Mouse (Mus musculus): Measurements from ENCODE around the gene Mpv17l. TPM values are rescaled to one million over a fixed set of nuclear protein-coding genes. Genes with fewer than 3 reads are reported as not detected.

Gene Mpv17l
- polyA plus RNA-seq, 1 experiment, result not detected

GRCm38 (mm10) chr16:13892850-13893249 is 10.1 kb upstream of the Mpv17l start:
- H3K4me1 ChIP-seq (ENCODE audit: control insufficient read depth), result peaks cover 14% of the 10 kb centered on the region
- no peaks in the 10 kb centered on the region for H3K27me3 ChIP-seq (ENCODE audit: control insufficient read depth)
- no peaks in the 10 kb centered on the region for H3K9me3 ChIP-seq (ENCODE audit: control insufficient read depth, low read length)
- TF ChIP-seq GATA1 (IDR thresholded peaks at IDR 0.05; ENCODE audit: low read length), result no peak
- H3K4me3 ChIP-seq (replicated peaks), result no peak overlapping the region
- no peaks in the 10 kb centered on the region for H3K36me3 ChIP-seq (ENCODE audit: control insufficient read depth)

- no peaks in the 10 kb centered on the region for H3K27me3 ChIP-seq (ENCODE audit: control insufficient read depth)
- H3K4me3 ChIP-seq (replicated peaks), result no peak overlapping the region
- H3K4me1 ChIP-seq (ENCODE audit: control insufficient read depth), result peaks cover 18% of the 10 kb centered on the region
- no peaks in the 10 kb centered on the region for H3K9me3 ChIP-seq (ENCODE audit: control insufficient read depth, low read length)
- no peak for TF ChIP-seq TAL1 (IDR thresholded peaks at IDR 0.05; ENCODE audit: low read length)
- TF ChIP-seq GATA1 (IDR thresholded peaks at IDR 0.05; ENCODE audit: low read length), result no peak
- no peaks in the 10 kb centered on the region for H3K36me3 ChIP-seq (ENCODE audit: control insufficient read depth)
Observed at GRCm38 (mm10) chr16:13894097-13894496, 8.9 kb upstream of the Mpv17l start.

- Histone ChIP-seq H3K4me1 (ENCODE audit: control insufficient read depth) (peaks cover 21% of the 10 kb centered on the region), H3K36me3 (ENCODE audit: control insufficient read depth) (no peaks in the 10 kb centered on the region), H3K4me3 (replicated peaks) (no peak overlapping the region), H3K27me3 (ENCODE audit: control insufficient read depth) (no peaks in the 10 kb centered on the region), H3K9me3 (ENCODE audit: control insufficient read depth, low read length) (no peaks in the 10 kb centered on the region)
- TF ChIP-seq GATA1 (IDR thresholded peaks at IDR 0.05; ENCODE audit: low read length) (no peak), TAL1 (IDR thresholded peaks at IDR 0.05; ENCODE audit: low read length) (no peak)
Observed at GRCm38 (mm10) chr16:13895740-13896139, 7.2 kb upstream of the Mpv17l start.

- no peaks in the 10 kb centered on the region for H3K9me3 ChIP-seq (ENCODE audit: control insufficient read depth, low read length)
- TF ChIP-seq GATA1 (IDR thresholded peaks at IDR 0.05; ENCODE audit: low read length), result no peak
- TF ChIP-seq TAL1 (IDR thresholded peaks at IDR 0.05; ENCODE audit: low read length), result no peak
- H3K36me3 ChIP-seq (ENCODE audit: control insufficient read depth), result no peaks in the 10 kb centered on the region
- no peak overlapping the region for H3K4me3 ChIP-seq (replicated peaks)
- H3K27me3 ChIP-seq (ENCODE audit: control insufficient read depth), result no peaks in the 10 kb centered on the region
- H3K4me1 ChIP-seq (ENCODE audit: control insufficient read depth), result peaks cover 23% of the 10 kb centered on the region
Observed at GRCm38 (mm10) chr16:13896357-13896756, 6.6 kb upstream of the Mpv17l start.

- H3K4me1 ChIP-seq (ENCODE audit: control insufficient read depth), result peaks cover 44% of the 10 kb centered on the region
- no peak for TF ChIP-seq GATA1 (IDR thresholded peaks at IDR 0.05; ENCODE audit: low read length)
- no peak for TF ChIP-seq TAL1 (IDR thresholded peaks at IDR 0.05; ENCODE audit: low read length)
- no peaks in the 10 kb centered on the region for H3K36me3 ChIP-seq (ENCODE audit: control insufficient read depth)
- H3K27me3 ChIP-seq (ENCODE audit: control insufficient read depth), result no peaks in the 10 kb centered on the region
- H3K9me3 ChIP-seq (ENCODE audit: control insufficient read depth, low read length), result no peaks in the 10 kb centered on the region
- H3K4me3 ChIP-seq (replicated peaks), result no peak overlapping the region
Observed at GRCm38 (mm10) chr16:13898981-13899380, 4.0 kb upstream of the Mpv17l start.

- H3K36me3 ChIP-seq (ENCODE audit: control insufficient read depth), result no peaks in the 10 kb centered on the region; the same call in 1 of the 2 replicates
- no peaks in the 10 kb centered on the region for H3K9me3 ChIP-seq (ENCODE audit: control insufficient read depth, low read length)
- TF ChIP-seq GATA1 (IDR thresholded peaks at IDR 0.05; ENCODE audit: low read length) (no peak), TAL1 (IDR thresholded peaks at IDR 0.05; ENCODE audit: low read length) (no peak)
- peaks cover 33% of the 10 kb centered on the region for H3K4me1 ChIP-seq (ENCODE audit: control insufficient read depth)
- no peaks in the 10 kb centered on the region for H3K27me3 ChIP-seq (ENCODE audit: control insufficient read depth)
- peak overlapping the region; percentile 95 for H3K4me3 ChIP-seq (replicated peaks)
Observed at GRCm38 (mm10) chr16:13902397-13902831, 547 bp upstream of the Mpv17l start.

- H3K36me3 ChIP-seq (ENCODE audit: control insufficient read depth), result no peaks in the 10 kb centered on the region; the same call in 1 of the 2 replicates
- no peaks in the 10 kb centered on the region for H3K27me3 ChIP-seq (ENCODE audit: control insufficient read depth)
- H3K4me3 ChIP-seq (replicated peaks), result peak overlapping the region; percentile 95
- H3K4me1 ChIP-seq (ENCODE audit: control insufficient read depth), result peaks cover 30% of the 10 kb centered on the region
- no peak for TF ChIP-seq GATA1 (IDR thresholded peaks at IDR 0.05; ENCODE audit: low read length)
- no peak for TF ChIP-seq TAL1 (IDR thresholded peaks at IDR 0.05; ENCODE audit: low read length)
- H3K9me3 ChIP-seq (ENCODE audit: control insufficient read depth, low read length), result no peaks in the 10 kb centered on the region
Observed at GRCm38 (mm10) chr16:13903488-13903887, 527 bp downstream of the Mpv17l start.

- Histone ChIP-seq H3K36me3 (ENCODE audit: control insufficient read depth) (no peaks in the 10 kb centered on the region; the same call in 1 of the 2 replicates), H3K27me3 (ENCODE audit: control insufficient read depth) (no peaks in the 10 kb centered on the region), H3K9me3 (ENCODE audit: control insufficient read depth, low read length) (no peaks in the 10 kb centered on the region), H3K4me1 (ENCODE audit: control insufficient read depth) (peaks cover 15% of the 10 kb centered on the region), H3K4me3 (replicated peaks) (no peak overlapping the region)
- no peak for TF ChIP-seq GATA1 (IDR thresholded peaks at IDR 0.05; ENCODE audit: low read length)
- TF ChIP-seq TAL1 (IDR thresholded peaks at IDR 0.05; ENCODE audit: low read length), result no peak
Observed at GRCm38 (mm10) chr16:13907297-13907696, 4.3 kb downstream of the Mpv17l start.

- Histone ChIP-seq H3K27me3 (ENCODE audit: control insufficient read depth) (no peaks in the 10 kb centered on the region), H3K4me3 (replicated peaks) (no peak overlapping the region), H3K9me3 (ENCODE audit: control insufficient read depth, low read length) (peaks cover 8% of the 10 kb centered on the region), H3K4me1 (ENCODE audit: control insufficient read depth) (no peaks in the 10 kb centered on the region), H3K36me3 (ENCODE audit: control insufficient read depth) (no peaks in the 10 kb centered on the region)
- no peak for TF ChIP-seq GATA1 (IDR thresholded peaks at IDR 0.05; ENCODE audit: low read length)
- no peak for TF ChIP-seq TAL1 (IDR thresholded peaks at IDR 0.05; ENCODE audit: low read length)
Observed at GRCm38 (mm10) chr16:13920093-13920492, 17.1 kb downstream of the Mpv17l start.

- H3K4me1 ChIP-seq (ENCODE audit: control insufficient read depth), result no peaks in the 10 kb centered on the region
- no peak overlapping the region for H3K4me3 ChIP-seq (replicated peaks)
- no peaks in the 10 kb centered on the region for H3K27me3 ChIP-seq (ENCODE audit: control insufficient read depth)
- H3K9me3 ChIP-seq (ENCODE audit: control insufficient read depth, low read length), result peaks cover 8% of the 10 kb centered on the region
- no peaks in the 10 kb centered on the region for H3K36me3 ChIP-seq (ENCODE audit: control insufficient read depth)
- TF ChIP-seq TAL1 (IDR thresholded peaks at IDR 0.05; ENCODE audit: low read length), result no peak
- no peak for TF ChIP-seq GATA1 (IDR thresholded peaks at IDR 0.05; ENCODE audit: low read length)
Observed at GRCm38 (mm10) chr16:13921063-13921462, 18.1 kb downstream of the Mpv17l start.

Measured in erythroblast, embryonic 14.5 days (primary cell).